8 mouse cellular contexts compared by ENCODE assay signal in the genomic region with DNA sequence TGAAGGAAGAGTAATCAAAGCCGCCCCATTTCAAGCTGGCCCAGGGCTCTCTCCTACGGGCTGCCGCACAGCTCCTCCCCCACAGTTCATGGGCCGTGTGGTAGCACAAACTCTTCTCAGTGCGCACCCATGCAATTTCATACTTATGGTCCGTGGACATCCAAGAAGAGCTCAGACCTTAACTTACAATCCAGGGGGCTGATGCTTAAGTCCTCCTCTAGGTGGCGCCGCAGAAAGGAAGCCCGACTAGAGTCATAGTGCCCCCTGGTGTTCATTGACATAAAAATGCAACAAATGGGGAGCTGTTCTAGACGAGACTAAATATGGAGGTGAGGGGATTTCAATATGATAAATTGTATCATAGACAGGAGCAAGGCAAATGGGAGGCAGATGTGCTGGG. TPM values are rescaled to one million over a fixed set of nuclear protein-coding genes. Genes with fewer than 3 reads are reported as not detected.
DNase-seq lines count a peak whose midpoint lies in the region; ATAC-seq and TF ChIP-seq lines count a peak whose summit lies in the region.

No protein-coding gene starts in this region.

- no peak overlapping the region for H3K9ac ChIP-seq in kidney, postnatal 0 days (ENCODE audit: low read depth, low read length)
- no peak overlapping the region for H3K9ac ChIP-seq in kidney, embryonic 15.5 days
- H3K9ac ChIP-seq in MEL (ENCODE audit: control insufficient read depth, low read depth, low read length, poor library complexity, severe bottlenecking): no peak overlapping the region

- TF ChIP-seq POLR2A in MEL (IDR thresholded peaks at IDR 0.05; ENCODE audit: control insufficient read depth in 1 of 2, insufficient read depth in 1 of 2, low read depth in 1 of 2, low read length in 2 of 2, poor library complexity in 1 of 2): no peak

- peak; percentile 69 for TF ChIP-seq RAD21 in MEL (IDR thresholded peaks at IDR 0.05; ENCODE audit: low read depth, low read length)

- WGBS in kidney, postnatal 0 days: 11% methylated on average over 10 of the region's 10 CpGs
- 16% methylated on average over 10 of the region's 10 CpGs for WGBS in kidney, embryonic 15.5 days

- no peaks in the 10 kb centered on the region for H3K27me3 ChIP-seq in kidney, postnatal 0 days (ENCODE audit: insufficient read depth, low read length)
- peaks cover 7% of the 10 kb centered on the region; the same call in 1 of the 2 replicates for H3K27me3 ChIP-seq in kidney, embryonic 15.5 days
- H3K27me3 ChIP-seq in MEL (ENCODE audit: control insufficient read depth in 1 of 2, insufficient read depth in 2 of 2, low read length in 2 of 2): peaks cover 3 to 6% of the 10 kb centered on the region in 2 experiments

- DNase-seq in kidney, postnatal 0 days (ENCODE audit: low spot score): peak; percentile 91
- DNase-seq in MEL (ENCODE audit: low read depth, low spot score): peak; percentile 87
- peak; percentile 69 for DNase-seq in c-Kit-positive CD71-positive TER-119-negative erythroid progenitor cells, embryonic 14.5 days (ENCODE audit: low read depth)
- peak; percentile 73 for DNase-seq in gastrocnemius, postnatal 10 days
- peak; percentile 49 to 67 for DNase-seq in left cerebral cortex, postnatal 25 days (ENCODE audit: low spot score in 2 of 2)
- DNase-seq in retina, adult 2 months (ENCODE audit: low read depth, low spot score): peak; percentile 61

- H3K36me3 ChIP-seq in kidney, postnatal 0 days (ENCODE audit: insufficient read depth, low read length): no peaks in the 10 kb centered on the region
- no peaks in the 10 kb centered on the region for H3K36me3 ChIP-seq in kidney, embryonic 15.5 days
- no peaks in the 10 kb centered on the region for H3K36me3 ChIP-seq in MEL (ENCODE audit: control insufficient read depth in 1 of 2, insufficient read depth in 2 of 2, low read length in 2 of 2)

- H3K9me3 ChIP-seq in kidney, postnatal 0 days (replicated peaks; ENCODE audit: low read length): no peaks in the 10 kb centered on the region
- no peaks in the 10 kb centered on the region for H3K9me3 ChIP-seq in kidney, embryonic 15.5 days (replicated peaks)
- no peaks in the 10 kb centered on the region for H3K9me3 ChIP-seq in MEL (replicated peaks; ENCODE audit: insufficient read depth, low read length)

- no peak for TF ChIP-seq EP300 in MEL (IDR thresholded peaks at IDR 0.05; ENCODE audit: low read depth in 1 of 2, low read length in 2 of 2)

- H3K79me2 ChIP-seq in MEL (ENCODE audit: control insufficient read depth, insufficient read depth, low read length, poor library complexity): no peaks in the 10 kb centered on the region

- peak; percentile 99 for TF ChIP-seq CTCF in kidney, postnatal 0 days (IDR thresholded peaks at IDR 0.05; ENCODE audit: low read depth)
- TF ChIP-seq CTCF in MEL (IDR thresholded peaks at IDR 0.05 in 2 of 3, conservative IDR thresholded peaks at IDR 0.05 in 1 of 3; ENCODE audit: control insufficient read depth in 1 of 3, insufficient read depth in 1 of 3, low read depth in 2 of 3, low read length in 3 of 3, poor library complexity in 1 of 3, severe bottlenecking in 1 of 3): peak in 2 of 3 experiments; percentile 92 to 94; a peak in 5 of 6 replicates

- no peak for ATAC-seq in kidney, postnatal 0 days (replicated peaks; ENCODE audit: low FRiP score, low read depth)
- ATAC-seq in kidney, embryonic 15.5 days (replicated peaks; ENCODE audit: low FRiP score): no peak
- ATAC-seq in activated CD4-positive, CD25-positive, alpha-beta regulatory T cell, adult 4 months: no peak

- H3K4me1 ChIP-seq in kidney, postnatal 0 days (replicated peaks; ENCODE audit: insufficient read depth, low read length): no peaks in the 10 kb centered on the region
- H3K4me1 ChIP-seq in kidney, embryonic 15.5 days: peaks cover 8% of the 10 kb centered on the region; the same call in 1 of the 2 replicates
- no peaks in the 10 kb centered on the region; a peak in 1 of 4 replicates for H3K4me1 ChIP-seq in MEL (ENCODE audit: control insufficient read depth in 1 of 2, insufficient read depth in 2 of 2, low read length in 2 of 2)

- no peak overlapping the region for H3K4me3 ChIP-seq in kidney, postnatal 0 days (replicated peaks; ENCODE audit: low read depth, low read length)
- no peak overlapping the region for H3K4me3 ChIP-seq in kidney, embryonic 15.5 days (replicated peaks)
- H3K4me3 ChIP-seq in MEL (ENCODE audit: control insufficient read depth in 1 of 2, insufficient read depth in 1 of 2, low read depth in 2 of 2, low read length in 2 of 2): no peak overlapping the region

- intact Hi-C loops in left cerebral cortex, postnatal 25 days (cut with DNase I): loop anchor here (2.0 kb wide), 1 partner anchor 55 kb away; no protein-coding TSS in a partner anchor

- H3K4me2 ChIP-seq in kidney, postnatal 0 days (ENCODE audit: low read length): no peak overlapping the region
- no peak overlapping the region for H3K4me2 ChIP-seq in kidney, embryonic 15.5 days

- H3K27ac ChIP-seq in kidney, postnatal 0 days: no peak overlapping the region
- no peak overlapping the region for H3K27ac ChIP-seq in kidney, embryonic 15.5 days
- H3K27ac ChIP-seq in MEL (ENCODE audit: control insufficient read depth, low read depth, low read length): no peak overlapping the region

TF ChIP-seq in MEL, 35 proteins besides CTCF, POLR2A, EP300 and RAD21:
- TF ChIP-seq ZC3H11A (IDR thresholded peaks at IDR 0.05; ENCODE audit: low read depth, low read length) (peak; percentile 64), MAZ (IDR thresholded peaks at IDR 0.05; ENCODE audit: low read depth, low read length) (0 out of 2 replicates have a peak, but pooled peaks have one; percentile 37), SMC3 (IDR thresholded peaks at IDR 0.05; ENCODE audit: low read depth, low read length) (peak; percentile 95), ZKSCAN1 (IDR thresholded peaks at IDR 0.05; ENCODE audit: low read depth, low read length) (no peak), E2F4 (IDR thresholded peaks at IDR 0.05; ENCODE audit: borderline replicate concordance, low read depth, low read length) (no peak), MAFK (IDR thresholded peaks at IDR 0.05; ENCODE audit: borderline replicate concordance, low read depth, low read length) (no peak)

RNA-seq across cellular contexts. Expression of a gene that starts 5.1 kb away (rescaled TPM):
- polyA plus RNA-seq in kidney, postnatal 0 days (2015; fragmentation: Nextera tagmentation; extraction: Ambion mirVana): 2.3 and 3.9 TPM in 2 replicates
- 3.5 and 4.0 TPM in 2 replicates for polyA plus RNA-seq in kidney, embryonic 15.5 days (2015; fragmentation: Nextera tagmentation; extraction: Ambion mirVana)
- 1.7 and 2.8 TPM in 2 replicates for total RNA-seq in MEL (2012; rRNA removed)
- polyA plus RNA-seq in MEL (2012; ENCODE audit: insufficient read depth in 1 of 2, insufficient read length in 2 of 2, low read depth in 1 of 2, low replicate concordance in 2 of 2, missing spikeins in 1 of 2): 10 to 100 TPM in 1 of 2 experiments, not detected in 1; 16.5 TPM
- total RNA-seq in gastrocnemius, postnatal 10 days (2021): 1 to 10 TPM in 1 of 2 experiments, under 1 TPM in 1; 0.96 to 2.1 TPM
- 1 to 10 TPM in 1 of 2 experiments, under 1 TPM in 1; 0.89 to 1.7 TPM for total RNA-seq in left cerebral cortex, postnatal 25 days (2021)
- polyA plus RNA-seq in activated CD4-positive, CD25-positive, alpha-beta regulatory T cell, adult 4 months (2017; shearing (Covaris generic)): 100 to 1,000 TPM; 178 to 188 TPM

RNA-seq across cellular contexts. Expression of a gene that starts 33.3 kb away (rescaled TPM):
- polyA plus RNA-seq in kidney, postnatal 0 days (2015; fragmentation: Nextera tagmentation; extraction: Ambion mirVana): 0.24 and 0.43 TPM in 2 replicates
- polyA plus RNA-seq in kidney, embryonic 15.5 days (2015; fragmentation: Nextera tagmentation; extraction: Ambion mirVana): not detected in 2 replicates
- total RNA-seq in MEL (2012; rRNA removed): not detected in 2 replicates
- not detected for polyA plus RNA-seq in MEL (2012; ENCODE audit: insufficient read depth in 1 of 2, insufficient read length in 2 of 2, low read depth in 1 of 2, low replicate concordance in 2 of 2, missing spikeins in 1 of 2)
- over 10,000 TPM; 11,172 to 13,407 TPM for total RNA-seq in gastrocnemius, postnatal 10 days (2021)
- 10 to 100 TPM; 88.7 to 95.1 TPM for total RNA-seq in left cerebral cortex, postnatal 25 days (2021)
- polyA plus RNA-seq in activated CD4-positive, CD25-positive, alpha-beta regulatory T cell, adult 4 months (2017; shearing (Covaris generic)): not detected

Comparison
In these comparisons a context has a peak if more than half of its experiments do, and no peak if none do; other contexts are left out.
1. RNA of a gene that starts 5.1 kb away (polyA plus RNA-seq): 178 to 188 TPM in activated CD4-positive, CD25-positive, alpha-beta regulatory T cell, adult 4 months; 16.5 TPM in MEL, 2.3 to 3.9 TPM in kidney, postnatal 0 days and 3.5 to 4.0 TPM in kidney, embryonic 15.5 days; every median in the first group is over 10 times any median in the second.
2. Peak in every context shown above with its lines, with median percentiles within 50 percentile points of each other: DNase-seq.